Mouse (Mus musculus): ENCODE results near the gene Kcnj6. TPM values are rescaled to one million over a fixed set of nuclear protein-coding genes. Genes with fewer than 3 reads are reported as not detected.

Gene Kcnj6
- total and polyA plus RNA-seq, 2 experiments from 2014 or later: 1.5 to 8.7 TPM

DNA sequence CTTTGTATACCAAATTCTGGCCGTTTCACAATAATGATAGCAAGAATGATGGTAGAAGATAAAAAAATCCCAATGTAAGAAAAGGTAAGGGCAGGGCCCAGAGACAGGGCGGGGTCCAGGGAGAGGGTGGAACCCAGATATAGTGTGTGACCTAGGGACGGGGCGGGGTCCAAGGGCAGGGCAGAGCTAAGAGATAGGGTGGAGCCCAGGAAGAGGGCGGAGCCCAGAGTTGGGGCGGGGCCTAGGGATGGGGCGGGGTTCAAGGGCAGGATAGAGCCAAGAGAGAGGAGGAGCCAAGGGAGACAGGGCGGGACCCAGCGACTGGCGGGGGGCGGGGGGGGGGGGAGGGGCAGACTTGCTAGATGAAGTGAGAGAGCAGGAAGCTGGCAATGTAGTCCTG lies 236.8 kb downstream of the Kcnj6 start:
- H3K4me2 ChIP-seq (ENCODE audit: low read depth): no peak overlapping the region
- H3K9ac ChIP-seq: no peak overlapping the region
- H3K4me1 ChIP-seq (ENCODE audit: insufficient read depth): no peaks in the 10 kb centered on the region
- no peak overlapping the region for H3K4me3 ChIP-seq (ENCODE audit: low read depth, low read length)
- no peak for DNase-seq
- H3K36me3 ChIP-seq (ENCODE audit: insufficient read depth): no peaks in the 10 kb centered on the region
- TF ChIP-seq CTCF (IDR thresholded peaks at IDR 0.05; ENCODE audit: low read depth): no peak
- H3K9me3 ChIP-seq (ENCODE audit: low read length): no peaks in the 10 kb centered on the region
- no peaks in the 10 kb centered on the region for H3K27me3 ChIP-seq (ENCODE audit: insufficient read depth, low read length)
- WGBS: 53% methylated on average over 8 of the region's 11 CpGs
- no peak overlapping the region for H3K27ac ChIP-seq (ENCODE audit: low read depth, low read length)
- ATAC-seq: no peak

DNA sequence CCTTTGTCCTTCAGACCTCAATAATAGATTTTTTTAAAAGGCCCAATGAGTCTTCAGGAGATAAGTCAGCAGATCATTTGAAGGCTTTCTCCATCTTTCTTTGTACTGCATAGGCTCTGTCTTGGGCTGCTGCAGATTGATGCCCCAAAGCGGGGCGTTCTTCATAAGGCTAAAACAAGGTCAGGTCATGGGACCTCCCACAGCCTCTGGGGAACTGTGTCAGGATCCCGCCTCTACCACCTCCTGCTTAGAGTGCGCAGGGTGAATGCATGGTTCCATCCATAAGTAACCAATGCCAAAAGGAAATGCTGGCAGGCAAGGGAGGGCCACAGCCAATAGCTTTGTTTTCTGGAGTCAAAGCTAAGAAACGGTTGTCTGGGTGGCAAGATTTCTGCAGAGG lies 237.7 kb downstream of the Kcnj6 start:
- H3K27me3 ChIP-seq (ENCODE audit: insufficient read depth, low read length): no peaks in the 10 kb centered on the region
- no peak overlapping the region for H3K4me2 ChIP-seq (ENCODE audit: low read depth)
- no peak overlapping the region for H3K4me3 ChIP-seq (ENCODE audit: low read depth, low read length)
- H3K36me3 ChIP-seq (ENCODE audit: insufficient read depth): no peaks in the 10 kb centered on the region
- no peak overlapping the region for H3K27ac ChIP-seq (ENCODE audit: low read depth, low read length)
- DNase-seq (no peak), ATAC-seq (no peak)
- H3K9me3 ChIP-seq (ENCODE audit: low read length): no peaks in the 10 kb centered on the region
- H3K9ac ChIP-seq: no peak overlapping the region
- 79% methylated on average over 5 of the region's 5 CpGs for WGBS
- no peak for TF ChIP-seq CTCF (IDR thresholded peaks at IDR 0.05; ENCODE audit: low read depth)
- H3K4me1 ChIP-seq (ENCODE audit: insufficient read depth): no peaks in the 10 kb centered on the region

DNA sequence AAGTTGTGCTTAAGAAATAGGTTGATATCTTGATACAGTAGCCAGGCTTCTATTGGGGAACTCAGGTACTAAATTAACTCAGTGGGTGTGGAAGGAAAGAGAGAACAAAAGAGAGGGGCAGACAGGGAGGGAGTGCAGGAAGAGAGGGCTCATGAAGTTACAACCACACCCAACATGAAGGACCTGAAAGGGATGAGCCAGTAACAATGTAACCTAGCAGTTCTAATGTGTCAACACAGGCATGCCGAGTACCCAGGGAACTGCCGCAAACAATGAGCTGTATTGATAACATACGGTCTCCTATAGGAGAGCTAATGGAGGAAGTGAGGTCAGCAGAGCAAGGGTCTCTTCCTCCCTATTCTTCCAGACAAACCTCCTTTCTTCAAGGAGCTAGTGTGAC lies 238.9 kb downstream of the Kcnj6 start:
- no peaks in the 10 kb centered on the region for H3K36me3 ChIP-seq (ENCODE audit: insufficient read depth)
- H3K4me3 ChIP-seq (ENCODE audit: low read depth, low read length): no peak overlapping the region
- H3K9ac ChIP-seq: no peak overlapping the region
- H3K4me1 ChIP-seq (ENCODE audit: insufficient read depth): peaks cover 6% of the 10 kb centered on the region; the same call in 1 of the 2 replicates
- no peak for ATAC-seq
- H3K9me3 ChIP-seq (ENCODE audit: low read length): no peaks in the 10 kb centered on the region
- 66% methylated on average over 3 of the region's 3 CpGs for WGBS
- no peak for TF ChIP-seq CTCF (IDR thresholded peaks at IDR 0.05; ENCODE audit: low read depth)
- DNase-seq: no peak
- H3K27ac ChIP-seq (ENCODE audit: low read depth, low read length): no peak overlapping the region
- H3K4me2 ChIP-seq (ENCODE audit: low read depth): no peak overlapping the region
- H3K27me3 ChIP-seq (ENCODE audit: insufficient read depth, low read length): no peaks in the 10 kb centered on the region

DNA sequence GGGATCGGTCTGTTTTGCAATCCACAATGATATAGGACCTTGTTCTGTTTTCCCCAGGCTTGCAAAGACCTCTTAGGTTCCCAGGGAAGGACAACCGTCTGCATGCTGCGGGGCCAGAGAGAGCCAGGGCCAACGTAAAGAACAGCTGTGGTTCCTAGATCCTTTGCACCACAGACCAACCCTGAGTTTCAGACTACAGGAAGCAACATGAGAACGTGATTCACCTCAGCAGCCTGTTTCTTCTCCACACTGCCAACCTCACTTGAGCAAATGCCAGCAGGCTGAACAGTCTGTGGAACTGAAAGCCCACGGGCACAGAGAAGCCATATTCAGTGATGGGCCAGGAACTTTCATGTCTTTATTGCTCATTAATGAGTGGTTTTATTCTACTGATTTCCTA lies 241.1 kb downstream of the Kcnj6 start:
- TF ChIP-seq CTCF (IDR thresholded peaks at IDR 0.05; ENCODE audit: low read depth): no peak
- no peak overlapping the region for H3K4me3 ChIP-seq (ENCODE audit: low read depth, low read length)
- H3K4me1 ChIP-seq (ENCODE audit: insufficient read depth): peaks cover 7% of the 10 kb centered on the region; the same call in 1 of the 2 replicates
- no peaks in the 10 kb centered on the region for H3K36me3 ChIP-seq (ENCODE audit: insufficient read depth)
- H3K4me2 ChIP-seq (ENCODE audit: low read depth): no peak overlapping the region
- WGBS: 69% methylated on average over 6 of the region's 6 CpGs
- ATAC-seq (no peak), DNase-seq (no peak)
- no peak overlapping the region for H3K27ac ChIP-seq (ENCODE audit: low read depth, low read length)
- H3K9ac ChIP-seq: no peak overlapping the region
- H3K9me3 ChIP-seq (ENCODE audit: low read length): no peaks in the 10 kb centered on the region
- H3K27me3 ChIP-seq (ENCODE audit: insufficient read depth, low read length): no peaks in the 10 kb centered on the region

DNA sequence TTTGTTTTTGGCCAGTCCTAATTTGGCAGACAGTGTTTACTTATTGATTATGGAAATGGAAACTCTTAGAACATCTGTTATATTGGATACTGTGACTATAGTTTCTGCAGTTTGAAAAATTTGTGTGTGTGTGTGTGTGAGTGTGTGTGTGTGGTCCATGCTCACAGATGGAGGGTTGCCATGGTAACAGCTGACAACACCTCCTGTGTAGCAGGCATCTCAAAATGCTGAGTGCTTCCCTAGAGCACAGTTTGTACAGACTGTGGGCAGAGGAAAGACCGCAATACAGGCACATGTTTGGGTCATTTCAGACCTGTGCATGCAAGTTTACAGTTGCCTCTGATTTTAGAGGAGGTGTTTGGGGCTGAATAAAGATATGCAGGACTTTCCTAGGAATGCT lies 244.0 kb downstream of the Kcnj6 start:
- no peaks in the 10 kb centered on the region for H3K9me3 ChIP-seq (ENCODE audit: low read length)
- H3K36me3 ChIP-seq (ENCODE audit: insufficient read depth): no peaks in the 10 kb centered on the region
- no peak overlapping the region for H3K4me2 ChIP-seq (ENCODE audit: low read depth)
- ATAC-seq (peak; percentile 85), DNase-seq (peak; percentile 88)
- H3K4me3 ChIP-seq (ENCODE audit: low read depth, low read length): no peak overlapping the region
- no peak overlapping the region for H3K9ac ChIP-seq
- peaks cover 7% of the 10 kb centered on the region; the same call in 1 of the 2 replicates for H3K4me1 ChIP-seq (ENCODE audit: insufficient read depth)
- no peak overlapping the region for H3K27ac ChIP-seq (ENCODE audit: low read depth, low read length)
- no peaks in the 10 kb centered on the region for H3K27me3 ChIP-seq (ENCODE audit: insufficient read depth, low read length)
- TF ChIP-seq CTCF (IDR thresholded peaks at IDR 0.05; ENCODE audit: low read depth): no peak
- 29% methylated on average over 1 of the region's 1 CpGs for WGBS

DNA sequence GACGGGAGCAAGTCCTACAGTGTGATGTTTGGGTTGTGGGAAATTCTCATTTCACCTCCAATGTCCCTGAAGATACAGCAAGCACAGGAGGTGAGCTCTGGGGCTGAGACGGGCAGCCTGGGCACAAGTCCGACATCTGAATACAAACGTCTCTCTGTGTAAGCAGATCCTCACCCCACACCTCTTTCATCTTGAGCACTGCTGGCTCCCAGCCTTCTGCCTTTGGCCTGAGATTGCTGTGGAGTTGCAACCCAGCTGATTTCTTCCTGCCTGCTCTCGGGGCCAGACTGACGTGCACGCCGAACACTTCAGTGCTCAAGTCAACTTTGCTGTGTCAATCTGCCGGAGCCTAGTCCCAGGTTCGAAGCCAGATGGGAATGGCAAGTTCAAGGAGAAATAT lies 244.7 kb downstream of the Kcnj6 start:
- DNase-seq (no peak), ATAC-seq (no peak)
- H3K9me3 ChIP-seq (ENCODE audit: low read length): no peaks in the 10 kb centered on the region
- no peak for TF ChIP-seq CTCF (IDR thresholded peaks at IDR 0.05; ENCODE audit: low read depth)
- no peaks in the 10 kb centered on the region for H3K27me3 ChIP-seq (ENCODE audit: insufficient read depth, low read length)
- no peak overlapping the region for H3K9ac ChIP-seq
- no peaks in the 10 kb centered on the region for H3K36me3 ChIP-seq (ENCODE audit: insufficient read depth)
- H3K4me3 ChIP-seq (ENCODE audit: low read depth, low read length): no peak overlapping the region
- no peak overlapping the region for H3K27ac ChIP-seq (ENCODE audit: low read depth, low read length)
- H3K4me1 ChIP-seq (ENCODE audit: insufficient read depth): peaks cover 7% of the 10 kb centered on the region; the same call in 1 of the 2 replicates
- 41% methylated on average over 10 of the region's 10 CpGs for WGBS
- H3K4me2 ChIP-seq (ENCODE audit: low read depth): no peak overlapping the region

DNA sequence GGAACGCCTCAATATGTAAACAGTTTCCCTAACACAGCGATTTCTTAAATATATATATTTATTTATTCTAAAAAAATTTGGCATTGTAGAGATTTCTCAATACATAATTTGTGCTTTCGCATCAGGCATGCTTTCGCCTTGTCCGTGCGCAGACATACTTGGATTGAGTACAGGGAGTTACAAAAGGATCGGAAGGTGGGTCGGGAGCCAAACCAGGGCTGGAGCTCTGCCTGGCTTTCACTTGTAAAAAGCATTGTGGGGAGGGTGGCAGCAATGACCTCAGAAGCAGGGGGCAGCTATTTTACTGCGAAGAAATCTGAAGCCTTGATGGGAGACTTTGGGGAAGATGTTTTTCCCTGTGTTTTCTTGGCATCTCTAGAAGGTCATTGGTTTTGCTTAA lies 252.5 kb downstream of the Kcnj6 start:
- H3K27ac ChIP-seq (ENCODE audit: low read depth, low read length): no peak overlapping the region
- no peak for TF ChIP-seq CTCF (IDR thresholded peaks at IDR 0.05; ENCODE audit: low read depth)
- no peaks in the 10 kb centered on the region for H3K36me3 ChIP-seq (ENCODE audit: insufficient read depth)
- H3K4me2 ChIP-seq (ENCODE audit: low read depth): no peak overlapping the region
- no peaks in the 10 kb centered on the region; the same call in 1 of the 2 replicates for H3K4me1 ChIP-seq (ENCODE audit: insufficient read depth)
- ATAC-seq (no peak), DNase-seq (no peak)
- H3K9me3 ChIP-seq (ENCODE audit: low read length): no peaks in the 10 kb centered on the region
- WGBS: 58% methylated on average over 9 of the region's 9 CpGs
- no peaks in the 10 kb centered on the region for H3K27me3 ChIP-seq (ENCODE audit: insufficient read depth, low read length)
- H3K9ac ChIP-seq: no peak overlapping the region
- no peak overlapping the region for H3K4me3 ChIP-seq (ENCODE audit: low read depth, low read length)

Measured in forebrain, postnatal 0 days (tissue).